Mouse (Mus musculus): ENCODE data around the gene Znrf3.
A peak's percentile ranks its signal among the peaks of the same experiment; 100 is the strongest.

DNA sequence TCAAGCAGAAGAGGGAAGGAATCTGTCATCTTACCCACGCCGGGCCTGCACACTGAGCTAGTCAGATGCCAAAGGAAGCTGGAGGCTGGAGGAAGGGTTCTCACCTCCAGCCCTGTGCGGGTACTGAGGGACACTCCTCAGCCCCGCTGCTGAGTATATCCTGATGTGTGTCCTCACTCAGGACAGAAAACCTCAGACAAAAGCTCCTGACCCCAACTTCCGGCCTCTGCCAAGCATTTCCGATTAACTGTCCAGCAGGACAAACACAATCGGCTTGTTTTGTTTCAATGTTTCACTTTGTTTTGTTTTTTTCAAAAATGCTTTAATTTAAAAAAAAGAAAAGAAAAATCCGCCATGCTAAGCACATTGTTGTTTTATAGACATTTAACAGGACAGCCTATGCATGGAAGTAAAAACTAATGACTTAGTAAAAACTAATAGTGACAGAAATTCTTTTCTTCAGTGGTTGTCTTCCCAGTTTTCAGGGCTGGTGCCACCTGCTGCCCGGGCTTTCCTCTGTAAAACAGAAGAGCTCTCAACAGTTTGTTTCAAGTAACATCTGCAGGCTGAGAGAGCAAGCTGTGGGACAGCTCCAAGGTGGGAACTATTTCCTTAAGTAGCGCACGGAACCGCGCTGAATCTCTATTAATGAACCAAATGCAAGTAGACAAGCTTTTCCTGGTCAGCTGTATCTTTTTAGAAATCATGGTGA is 187.3 kb downstream of the Znrf3 start:
- TF ChIP-seq CTCF (IDR thresholded peaks at IDR 0.05; ENCODE audit: extremely low read depth, insufficient read depth, low read length) (0 out of 2 replicates have a peak, but pooled peaks have one; percentile 12), POLR2A (IDR thresholded peaks at IDR 0.05; ENCODE audit: extremely low read depth, insufficient read depth, low read length) (no peak)
